In the genomic region with DNA sequence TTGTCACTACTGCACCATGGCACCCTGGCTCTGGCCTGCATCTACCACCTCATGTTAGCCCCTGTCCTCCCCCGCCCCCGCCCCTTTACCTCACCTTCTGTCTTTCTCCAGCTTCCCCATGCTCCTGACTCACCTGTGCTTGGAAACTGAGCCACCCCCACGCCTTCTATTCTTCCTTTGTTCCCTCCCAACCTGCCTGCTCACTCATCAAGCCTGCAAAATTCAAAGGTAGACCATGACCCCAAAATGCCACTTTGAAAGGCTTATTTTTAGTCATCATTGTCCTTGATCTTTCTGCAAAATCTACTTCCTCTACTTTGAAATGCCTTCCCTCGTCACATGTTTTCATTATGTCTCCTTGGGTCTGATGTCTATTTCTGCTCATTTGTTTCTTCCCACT, we compare ENCODE assay signal across 24 mouse cellular contexts.
"Had no signal": no experiment of that assay in that cellular context is flagged by ENCODE, and none has a peak within 500 bp of the region (broad histone marks: within the 10 kb centered on the region; RNA-seq: fewer than 3 reads in every experiment).

No protein-coding gene starts in this region.

- H3K9me3 ChIP-seq: kidney, embryonic 15.5 days; limb, embryonic 12.5 days; limb, embryonic 15.5 days; midbrain, embryonic 12.5 days; midbrain, embryonic 15.5 days; neural tube, embryonic 12.5 days; neural tube, embryonic 15.5 days; stomach, embryonic 15.5 days had no signal

- H3K36me3 ChIP-seq: limb, embryonic 12.5 days; limb, embryonic 15.5 days; midbrain, embryonic 12.5 days; midbrain, embryonic 15.5 days; neural tube, embryonic 12.5 days; neural tube, embryonic 15.5 days; stomach, embryonic 15.5 days had no signal

- H3K27ac ChIP-seq: kidney, embryonic 15.5 days; left cerebral cortex, adult 2 months; limb, embryonic 12.5 days; limb, embryonic 15.5 days; liver, embryonic 14.5 days; macrophage; midbrain, embryonic 12.5 days; midbrain, embryonic 15.5 days; neural tube, embryonic 12.5 days; neural tube, embryonic 15.5 days; stomach, embryonic 15.5 days had no signal

- H3K4me1 ChIP-seq: limb, embryonic 12.5 days; limb, embryonic 15.5 days; midbrain, embryonic 15.5 days had no signal

- H3K9ac ChIP-seq: kidney, embryonic 15.5 days; limb, embryonic 12.5 days; limb, embryonic 15.5 days; liver, embryonic 14.5 days; liver, postnatal 0 days; lung, embryonic 14.5 days; midbrain, embryonic 12.5 days; midbrain, embryonic 15.5 days; neural tube, embryonic 12.5 days; neural tube, embryonic 15.5 days; stomach, embryonic 15.5 days had no signal

- H3K27me3 ChIP-seq: kidney, embryonic 15.5 days; limb, embryonic 12.5 days; limb, embryonic 15.5 days; midbrain, embryonic 12.5 days; midbrain, embryonic 15.5 days; neural tube, embryonic 12.5 days; neural tube, embryonic 15.5 days; stomach, embryonic 15.5 days had no signal

- H3K4me3 ChIP-seq: kidney, embryonic 15.5 days; left cerebral cortex, adult 2 months; limb, embryonic 12.5 days; limb, embryonic 15.5 days; midbrain, embryonic 12.5 days; midbrain, embryonic 15.5 days; neural tube, embryonic 12.5 days; neural tube, embryonic 15.5 days; stomach, embryonic 15.5 days had no signal

- H3K4me2 ChIP-seq: kidney, embryonic 15.5 days; limb, embryonic 12.5 days; limb, embryonic 15.5 days; liver, embryonic 11.5 days; lung, embryonic 14.5 days; midbrain, embryonic 12.5 days; midbrain, embryonic 15.5 days; neural tube, embryonic 12.5 days; neural tube, embryonic 15.5 days; stomach, embryonic 15.5 days had no signal

- ATAC-seq: liver, postnatal 0 days; lung, postnatal 0 days; midbrain, embryonic 15.5 days had no signal

- DNase-seq: kidney, postnatal 10 days; kidney, postnatal 36 days; layer of hippocampus, postnatal 36 days; left cerebral cortex, postnatal 4 days; liver, postnatal 0 days; lung, embryonic 14.5 days; right cerebral cortex, adult 18-20 months; right cerebral cortex, postnatal 25 days; spleen, adult 18-20 months; thymus, adult 18-20 months; thymus, postnatal 4 days had no signal
